Mouse (Mus musculus) intestine, embryonic 14.5 days (tissue): ENCODE measurements around the gene Ehbp1l1. TPM values are rescaled to one million over a fixed set of nuclear protein-coding genes. Genes with fewer than 3 reads are reported as not detected.

ENCODE experiments used
- ATAC-seq: fragments of 200-750 bp; cut with Nextera tagmentation; replicated peaks from 2 replicates; pipeline ENCODE4 v1.8.0; 2017; ENCODE audit warnings: low read depth, moderate number of reproducible peaks, moderate TSS enrichment, moderate library complexity; ENCODE audit not compliant: low FRiP score, low TSS enrichment
- DNase-seq: peaks from one replicate; pipeline ENCODE4 v3.0.0-alpha.2; 2018; ENCODE audit warnings: low spot score
- H3K27ac ChIP-seq: fragments of 300-500 bp; sonication (generic); 2 replicates; pipeline ENCODE4 v1.5.1; 2014; ENCODE audit warnings: low read depth, mild to moderate bottlenecking, control low read depth
- H3K27me3 ChIP-seq: fragments of 300-500 bp; sonication (generic); replicated peaks from 2 replicates; pipeline ENCODE4 v1.6.1; 2014; ENCODE audit warnings: low read length, control low read depth; ENCODE audit not compliant: control insufficient read depth, insufficient read depth
- H3K36me3 ChIP-seq: fragments of 300-500 bp; sonication (generic); 2 replicates; pipeline ENCODE4 v1.6.1; 2014; ENCODE audit warnings: low read length, control low read depth; ENCODE audit not compliant: control insufficient read depth, insufficient read depth
- H3K4me1 ChIP-seq: fragments of 300-500 bp; sonication (generic); replicated peaks from 2 replicates; pipeline ENCODE4 v1.6.1; 2014; ENCODE audit warnings: low read length, control low read depth, mixed read lengths; ENCODE audit not compliant: control insufficient read depth, insufficient read depth
- H3K4me2 ChIP-seq: fragments of 300-500 bp; sonication (generic); 2 replicates; pipeline ENCODE4 v1.6.1; 2014; ENCODE audit warnings: low read length
- H3K4me3 ChIP-seq: fragments of 300-500 bp; sonication (generic); 2 replicates; pipeline ENCODE4 v1.5.1; 2014; ENCODE audit warnings: low read depth, low read length, control low read depth, mixed read lengths
- H3K9ac ChIP-seq: fragments of 300-500 bp; sonication (generic); 2 replicates; pipeline ENCODE4 v1.6.1; 2014; ENCODE audit warnings: mild to moderate bottlenecking, low read length
- H3K9me3 ChIP-seq: fragments of 300-500 bp; sonication (generic); 2 replicates; pipeline ENCODE4 v1.6.1; 2016; ENCODE audit warnings: low read length, control low read depth; ENCODE audit not compliant: control insufficient read depth
- WGBS: fragments of 180-500 bp; shearing (Covaris S2); extraction: QIAGEN DNeasy Blood & Tissue Kit; methylation state at CpG from one replicate; pipeline ENCODE4 v1.1.7; 2014; 5-methylcytosine and 5-hydroxymethylcytosine counted together
- polyA plus RNA-seq: library from polyadenylated mRNA; unstranded; fragments of >200 nt; fragmentation: Nextera tagmentation; extraction: Ambion mirVana; gene quantifications from 2 replicates; pipeline ENCODE4 v1.2.1, GENCODE M21; 2014

The Ehbp1l1 gene
- 29.6 and 33.6 TPM in 2 replicates for polyA plus RNA-seq

GRCm38 (mm10) chr19:5725767-5726515 lies at the start of gene Ehbp1l1:
Gene Ehbp1l1 (minus strand): TSS chr19:5726317.
- H3K9ac ChIP-seq = peak within 1 kb of the TSS; percentile 60
- H3K27ac ChIP-seq = peak within 1 kb of the TSS; percentile 73
- no peaks in the 10 kb centered on the region for H3K27me3 ChIP-seq
- H3K36me3 ChIP-seq = peaks cover 30% of the 10 kb centered on the region
- H3K4me2 ChIP-seq = peak within 1 kb of the TSS; percentile 98
- 0 out of 2 replicates have a peak, but pooled peaks have one; percentile 12 for ATAC-seq
- DNase-seq = peak; percentile 84
- no peaks in the 10 kb centered on the region for H3K9me3 ChIP-seq
- 9% methylated on average over 49 of the region's 49 CpGs for WGBS
- H3K4me1 ChIP-seq = peaks cover 55% of the 10 kb centered on the region
- H3K4me3 ChIP-seq = peak within 1 kb of the TSS; percentile 92

- DNase-seq (peak; percentile 100), ATAC-seq (peak; percentile 97)
- Histone ChIP-seq H3K27ac (peak within 1 kb of the TSS; percentile 78), H3K4me3 (peak within 1 kb of the TSS; percentile 82), H3K4me2 (peak within 1 kb of the TSS; percentile 94), H3K4me1 (peaks cover 9% of the 10 kb centered on the region), H3K27me3 (no peaks in the 10 kb centered on the region), H3K9me3 (no peaks in the 10 kb centered on the region), H3K36me3 (peaks cover 35% of the 10 kb centered on the region), H3K9ac (peak within 1 kb of the TSS; percentile 78)
- WGBS = 1% methylated on average over 64 of the region's 64 CpGs
These were observed 45.1 kb upstream of the Ehbp1l1 start, which contains the start of gene Scyl1 for GRCm38 (mm10) chr19:5770925-5771860. Gene Scyl1 (minus strand): TSS chr19:5771419.

GRCm38 (mm10) chr19:5770311-5770710 lies 44.2 kb upstream of the Ehbp1l1 start:
- Histone ChIP-seq H3K9me3 (no peaks in the 10 kb centered on the region), H3K9ac (peak overlapping the region; percentile 78), H3K4me3 (peak overlapping the region; percentile 82), H3K4me1 (peaks cover 9% of the 10 kb centered on the region), H3K4me2 (peak overlapping the region; percentile 94), H3K27me3 (no peaks in the 10 kb centered on the region), H3K27ac (no peak overlapping the region), H3K36me3 (peaks cover 44% of the 10 kb centered on the region)
- ATAC-seq (no peak), DNase-seq (no peak)
- WGBS = 42% methylated on average over 9 of the region's 9 CpGs

- peaks cover 9% of the 10 kb centered on the region for H3K4me1 ChIP-seq
- WGBS = 82% methylated on average over 4 of the region's 4 CpGs
- H3K36me3 ChIP-seq = peaks cover 73% of the 10 kb centered on the region
- no peak overlapping the region for H3K27ac ChIP-seq
- H3K27me3 ChIP-seq = no peaks in the 10 kb centered on the region
- no peak overlapping the region for H3K4me2 ChIP-seq
- no peak overlapping the region for H3K9ac ChIP-seq
- ATAC-seq (no peak), DNase-seq (no peak)
- H3K4me3 ChIP-seq = no peak overlapping the region
- no peaks in the 10 kb centered on the region for H3K9me3 ChIP-seq
These were observed 41.2 kb upstream of the Ehbp1l1 start for GRCm38 (mm10) chr19:5767271-5767670.

- peaks cover 99% of the 10 kb centered on the region for H3K36me3 ChIP-seq
- no peaks in the 10 kb centered on the region for H3K9me3 ChIP-seq
- H3K27ac ChIP-seq = no peak overlapping the region
- no peak overlapping the region for H3K9ac ChIP-seq
- H3K4me1 ChIP-seq = no peaks in the 10 kb centered on the region
- no peak overlapping the region for H3K4me2 ChIP-seq
- 97% methylated on average over 6 of the region's 6 CpGs for WGBS
- peaks cover 1% of the 10 kb centered on the region; the same call in 1 of the 2 replicates for H3K27me3 ChIP-seq
- no peak overlapping the region for H3K4me3 ChIP-seq
- ATAC-seq (no peak), DNase-seq (no peak)
These were observed 37.0 kb upstream of the Ehbp1l1 start for GRCm38 (mm10) chr19:5763163-5763562.

GRCm38 (mm10) chr19:5758878-5759403 lies 32.8 kb upstream of the Ehbp1l1 start:
- Histone ChIP-seq H3K9ac (no peak overlapping the region), H3K4me2 (no peak overlapping the region), H3K4me3 (no peak overlapping the region), H3K4me1 (peaks cover 7% of the 10 kb centered on the region; the same call in 1 of the 2 replicates), H3K9me3 (no peaks in the 10 kb centered on the region), H3K36me3 (peaks cover 70% of the 10 kb centered on the region), H3K27ac (no peak overlapping the region), H3K27me3 (peaks cover 25% of the 10 kb centered on the region)
- ATAC-seq (no peak), DNase-seq (no peak)
- 89% methylated on average over 14 of the region's 14 CpGs for WGBS

GRCm38 (mm10) chr19:5756991-5757636 lies 31.0 kb upstream of the Ehbp1l1 start:
- Histone ChIP-seq H3K27me3 (peaks cover 28% of the 10 kb centered on the region), H3K9ac (0 out of 2 replicates have a peak overlapping the region, but pooled peaks have one; percentile 16), H3K36me3 (peaks cover 64% of the 10 kb centered on the region), H3K4me2 (peak overlapping the region; percentile 28), H3K9me3 (no peaks in the 10 kb centered on the region), H3K4me1 (peaks cover 7% of the 10 kb centered on the region; the same call in 1 of the 2 replicates), H3K4me3 (no peak overlapping the region; the same call in 1 of the 2 replicates), H3K27ac (no peak overlapping the region)
- DNase-seq (peak; percentile 59), ATAC-seq (no peak; the same call in 1 of the 2 replicates)
- WGBS = 28% methylated on average over 36 of the region's 36 CpGs
